Mouse (Mus musculus): Measurements from ENCODE around the gene Cir1. TPM values are rescaled to one million over a fixed set of nuclear protein-coding genes. Genes with fewer than 3 reads are reported as not detected.

Cir1 gene
- polyA plus RNA-seq, 1 experiment from 2014 or later = 14.7 TPM

DNA sequence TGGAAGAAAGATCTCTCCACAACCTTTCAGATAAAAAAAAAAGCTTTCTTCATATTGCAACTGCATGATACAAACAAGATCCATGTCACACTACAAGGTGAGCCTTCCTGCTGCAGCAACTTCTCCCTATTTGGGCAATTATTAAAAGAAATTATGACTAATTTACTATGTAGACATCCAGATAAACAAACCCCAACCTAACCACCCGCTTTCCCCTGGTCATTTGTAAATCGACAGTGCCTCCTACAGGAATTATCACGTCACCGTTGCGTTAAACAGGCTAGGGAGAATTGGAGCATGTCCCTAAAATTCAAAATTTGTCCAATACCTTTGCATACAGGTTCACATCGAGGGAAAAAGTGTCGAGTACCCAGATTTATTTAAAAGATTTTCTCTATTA is 30.8 kb downstream of the Cir1 start:
- no peaks in the 10 kb centered on the region for H3K9me3 ChIP-seq (ENCODE audit: control insufficient read depth, low read length)
- no peak overlapping the region for H3K4me2 ChIP-seq (ENCODE audit: low read depth, low read length)
- peaks cover 40% of the 10 kb centered on the region for H3K27me3 ChIP-seq (replicated peaks; ENCODE audit: control insufficient read depth, insufficient read depth, low read length)
- no peaks in the 10 kb centered on the region for H3K36me3 ChIP-seq (ENCODE audit: control insufficient read depth, insufficient read depth, low read length)
- H3K27ac ChIP-seq (ENCODE audit: low read length) = no peak overlapping the region
- H3K9ac ChIP-seq (ENCODE audit: low read depth, low read length) = no peak overlapping the region
- H3K4me1 ChIP-seq (ENCODE audit: control insufficient read depth, insufficient read depth, low read length) = peaks cover 21% of the 10 kb centered on the region
- no peak overlapping the region for H3K4me3 ChIP-seq (ENCODE audit: low read length)
- no peak for ATAC-seq
- 18% methylated on average over 7 of the region's 7 CpGs for WGBS

DNA sequence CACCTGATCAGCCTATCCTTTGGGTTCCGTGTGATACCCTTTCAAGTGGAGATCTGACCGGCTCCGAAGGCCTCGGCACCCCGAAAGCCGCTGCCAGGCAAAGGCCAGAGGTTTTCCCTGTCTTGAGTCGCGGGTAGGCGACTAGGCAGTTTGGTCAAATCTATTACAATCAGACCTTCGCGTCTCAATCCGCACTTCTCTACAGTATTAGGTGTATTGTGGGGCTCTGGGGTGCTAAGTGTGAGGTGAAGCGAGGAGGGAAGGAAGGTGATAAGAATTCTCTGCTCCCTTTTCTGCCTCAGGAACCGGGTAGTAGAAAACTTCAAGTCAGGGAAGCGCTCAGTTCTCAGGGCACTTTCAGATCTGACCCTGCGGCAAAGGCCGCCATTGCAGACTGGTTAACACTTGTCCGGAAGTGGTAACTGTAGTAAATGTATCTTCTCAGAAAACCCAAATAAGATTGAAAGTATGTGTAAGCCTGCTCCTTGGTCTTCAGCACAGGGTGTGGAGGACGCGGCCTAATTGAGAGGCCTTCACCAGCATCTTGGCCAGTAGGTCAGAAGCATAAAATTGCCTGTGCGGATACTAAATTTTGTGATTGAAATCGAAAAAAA is 31.3 kb downstream of the Cir1 start:
- no peak overlapping the region for H3K4me3 ChIP-seq (ENCODE audit: low read length)
- peaks cover 44% of the 10 kb centered on the region for H3K27me3 ChIP-seq (replicated peaks; ENCODE audit: control insufficient read depth, insufficient read depth, low read length)
- peak overlapping the region; percentile 19 for H3K4me2 ChIP-seq (ENCODE audit: low read depth, low read length)
- no peaks in the 10 kb centered on the region for H3K9me3 ChIP-seq (ENCODE audit: control insufficient read depth, low read length)
- no peaks in the 10 kb centered on the region for H3K36me3 ChIP-seq (ENCODE audit: control insufficient read depth, insufficient read depth, low read length)
- H3K27ac ChIP-seq (ENCODE audit: low read length) = no peak overlapping the region
- no peak for ATAC-seq
- H3K4me1 ChIP-seq (ENCODE audit: control insufficient read depth, insufficient read depth, low read length) = peaks cover 21% of the 10 kb centered on the region
- no peak overlapping the region for H3K9ac ChIP-seq (ENCODE audit: low read depth, low read length)
- WGBS = 24% methylated on average over 22 of the region's 22 CpGs

DNA sequence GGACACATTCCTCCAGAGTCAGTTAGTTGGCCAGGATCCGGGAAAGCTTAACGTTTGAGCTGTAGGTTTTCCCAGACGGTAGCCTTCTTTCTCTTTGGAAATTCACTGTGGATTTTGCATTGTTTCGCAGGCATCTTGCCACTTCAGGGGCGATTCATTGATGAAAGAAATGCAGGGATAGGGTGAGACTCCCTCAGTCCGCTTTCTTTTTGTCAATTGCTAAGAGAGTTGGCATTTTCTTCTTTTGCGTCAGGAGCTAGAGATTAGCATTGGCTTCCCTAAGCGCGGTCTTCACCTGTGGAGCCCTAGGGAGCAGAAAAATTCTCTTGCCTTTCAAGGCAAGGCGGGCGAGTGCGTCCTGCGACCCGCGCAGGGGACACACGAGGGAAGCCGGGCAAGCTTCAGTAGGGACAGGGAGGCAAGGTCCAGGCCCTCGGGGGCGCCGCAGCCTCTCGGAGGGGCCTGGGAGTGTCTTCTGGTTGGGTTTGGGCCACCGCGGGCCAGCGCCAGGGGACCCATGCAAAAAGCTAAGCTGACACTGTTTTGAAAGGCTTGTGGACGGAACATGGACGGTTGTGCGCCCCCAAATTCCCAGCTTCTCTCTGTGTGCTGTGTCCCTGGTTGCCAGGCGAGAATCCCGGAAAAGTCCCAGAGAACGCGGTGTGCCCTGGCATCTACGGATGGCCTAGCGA is 32.0 kb downstream of the Cir1 start:
- no peak overlapping the region for H3K4me3 ChIP-seq (ENCODE audit: low read length)
- WGBS = 6% methylated on average over 33 of the region's 33 CpGs

DNA sequence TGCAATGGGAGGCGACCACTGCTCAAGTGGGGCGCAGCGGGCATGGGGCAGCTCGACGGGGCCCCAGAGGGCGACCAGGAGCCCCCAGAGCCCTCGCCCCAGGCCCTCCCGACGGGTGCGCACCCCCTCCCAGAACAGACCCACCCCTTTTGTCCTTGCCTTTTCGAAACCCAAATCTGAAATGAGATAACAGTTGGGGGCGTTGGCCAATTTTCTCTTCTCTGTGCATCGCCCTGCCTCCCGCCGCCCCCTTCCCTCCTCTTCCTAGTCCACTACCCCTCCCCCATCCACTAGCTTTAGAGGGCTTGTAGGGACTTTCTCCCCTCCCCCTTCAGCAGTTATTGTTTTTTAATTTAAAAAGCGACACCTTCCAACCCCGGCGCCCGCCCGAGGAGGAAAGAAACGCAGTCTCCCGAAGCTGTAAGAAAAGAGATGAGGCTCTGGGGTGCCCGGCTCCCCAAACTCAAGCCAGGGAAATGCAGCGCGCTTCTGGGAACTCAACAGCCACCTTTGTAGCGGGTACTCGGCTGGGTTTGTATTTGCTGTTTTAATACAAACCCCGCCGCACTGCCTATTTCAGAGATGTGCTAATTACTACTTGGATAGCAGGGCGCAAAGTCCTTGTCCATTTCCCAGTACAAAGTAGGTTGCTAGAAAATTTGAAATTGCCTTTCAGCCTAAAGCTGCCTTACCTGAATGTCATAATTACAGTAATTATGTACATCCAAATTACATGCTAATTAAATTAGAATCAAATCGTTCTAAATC is 33.0 kb downstream of the Cir1 start:
- H3K27me3 ChIP-seq (replicated peaks; ENCODE audit: control insufficient read depth, insufficient read depth, low read length) = peaks cover 48% of the 10 kb centered on the region
- H3K27ac ChIP-seq (ENCODE audit: low read length) = no peak overlapping the region
- H3K4me3 ChIP-seq (ENCODE audit: low read length) = peak overlapping the region; percentile 22
- H3K36me3 ChIP-seq (ENCODE audit: control insufficient read depth, insufficient read depth, low read length) = no peaks in the 10 kb centered on the region
- peaks cover 23% of the 10 kb centered on the region for H3K4me1 ChIP-seq (ENCODE audit: control insufficient read depth, insufficient read depth, low read length)
- 0 out of 2 replicates have a peak overlapping the region, but pooled peaks have one; percentile 32 for H3K4me2 ChIP-seq (ENCODE audit: low read depth, low read length)
- no peak for ATAC-seq
- 1% methylated on average over 30 of the region's 31 CpGs for WGBS
- H3K9me3 ChIP-seq (ENCODE audit: control insufficient read depth, low read length) = no peaks in the 10 kb centered on the region
- H3K9ac ChIP-seq (ENCODE audit: low read depth, low read length) = no peak overlapping the region

More for the DNA sequence above, 32.0 kb downstream of the Cir1 start:
- ATAC-seq = no peak
- no peaks in the 10 kb centered on the region for H3K9me3 ChIP-seq (ENCODE audit: control insufficient read depth, low read length)
- H3K4me2 ChIP-seq (ENCODE audit: low read depth, low read length) = peak overlapping the region; percentile 19; the same call in 1 of the 2 replicates
- no peaks in the 10 kb centered on the region for H3K36me3 ChIP-seq (ENCODE audit: control insufficient read depth, insufficient read depth, low read length)
- no peak overlapping the region for H3K27ac ChIP-seq (ENCODE audit: low read length)
- no peak overlapping the region for H3K9ac ChIP-seq (ENCODE audit: low read depth, low read length)
- H3K4me1 ChIP-seq (ENCODE audit: control insufficient read depth, insufficient read depth, low read length) = peaks cover 21% of the 10 kb centered on the region
- H3K27me3 ChIP-seq (replicated peaks; ENCODE audit: control insufficient read depth, insufficient read depth, low read length) = peaks cover 45% of the 10 kb centered on the region

DNA sequence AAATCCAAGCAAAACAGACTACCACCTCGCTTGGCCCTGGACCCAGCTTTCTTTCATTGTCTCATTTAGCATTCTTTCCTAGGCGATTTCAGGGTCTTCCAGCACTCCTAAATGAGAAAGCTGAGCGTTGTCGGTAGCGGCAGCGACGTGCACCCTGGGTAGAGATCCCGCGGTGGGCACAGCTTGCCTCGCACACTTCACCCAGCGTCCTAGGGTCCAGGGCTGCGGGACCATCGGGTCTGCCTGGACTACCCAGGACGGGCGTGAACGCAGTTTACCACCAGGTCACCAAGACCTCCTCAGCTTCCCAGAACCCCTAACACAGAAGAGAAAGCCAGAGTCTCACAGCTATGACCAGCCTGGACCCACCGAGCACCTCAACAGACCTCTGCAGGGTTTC is 33.6 kb downstream of the Cir1 start:
- Histone ChIP-seq H3K27me3 (replicated peaks; ENCODE audit: control insufficient read depth, insufficient read depth, low read length) (peaks cover 54% of the 10 kb centered on the region), H3K4me3 (ENCODE audit: low read length) (peak overlapping the region; percentile 22)

DNA sequence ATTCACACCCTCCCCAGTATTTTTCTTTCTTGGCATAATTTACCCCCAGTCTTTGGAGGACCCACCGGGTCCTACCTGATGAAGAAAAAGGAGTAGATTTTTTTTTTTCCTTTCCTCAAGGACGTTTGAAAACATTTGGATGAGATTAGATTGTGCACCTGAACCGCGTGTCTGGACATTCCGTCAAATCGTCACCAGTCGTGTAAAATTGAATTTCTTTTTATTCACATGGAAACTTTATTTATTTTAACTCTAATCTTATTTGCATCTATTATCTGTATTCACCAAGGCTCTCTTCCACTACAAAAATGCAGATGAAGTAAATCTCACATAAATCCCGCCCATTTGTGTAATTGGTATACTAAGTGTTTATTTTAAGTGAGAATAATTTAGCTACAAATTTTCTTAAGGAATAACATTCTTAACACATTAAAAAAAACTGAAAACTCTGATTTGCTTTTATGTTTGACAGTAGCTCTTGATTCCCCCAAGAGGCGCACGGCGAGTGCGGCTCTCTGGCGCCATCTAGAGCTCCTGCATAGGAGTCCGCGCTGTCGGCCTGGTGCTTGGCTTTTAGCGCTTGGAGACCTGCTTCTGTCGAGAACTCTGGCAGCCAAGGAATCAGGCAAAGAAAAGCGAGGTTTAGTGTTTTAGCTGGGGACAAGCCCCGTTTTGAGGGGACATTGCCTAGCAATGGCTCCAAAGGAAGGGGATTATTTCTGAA is 34.2 kb downstream of the Cir1 start:
- WGBS = 2% methylated on average over 20 of the region's 20 CpGs
- peaks cover 60% of the 10 kb centered on the region for H3K27me3 ChIP-seq (replicated peaks; ENCODE audit: control insufficient read depth, insufficient read depth, low read length)

More for the DNA sequence above, 33.6 kb downstream of the Cir1 start:
- H3K4me1 ChIP-seq (ENCODE audit: control insufficient read depth, insufficient read depth, low read length) = peaks cover 27% of the 10 kb centered on the region
- WGBS = 3% methylated on average over 17 of the region's 17 CpGs
- H3K36me3 ChIP-seq (ENCODE audit: control insufficient read depth, insufficient read depth, low read length) = no peaks in the 10 kb centered on the region
- peak overlapping the region; percentile 32; the same call in 1 of the 2 replicates for H3K4me2 ChIP-seq (ENCODE audit: low read depth, low read length)
- H3K27ac ChIP-seq (ENCODE audit: low read length) = no peak overlapping the region
- ATAC-seq = peak; percentile 42; the same call in 1 of the 2 replicates
- no peaks in the 10 kb centered on the region for H3K9me3 ChIP-seq (ENCODE audit: control insufficient read depth, low read length)
- no peak overlapping the region for H3K9ac ChIP-seq (ENCODE audit: low read depth, low read length)

DNA sequence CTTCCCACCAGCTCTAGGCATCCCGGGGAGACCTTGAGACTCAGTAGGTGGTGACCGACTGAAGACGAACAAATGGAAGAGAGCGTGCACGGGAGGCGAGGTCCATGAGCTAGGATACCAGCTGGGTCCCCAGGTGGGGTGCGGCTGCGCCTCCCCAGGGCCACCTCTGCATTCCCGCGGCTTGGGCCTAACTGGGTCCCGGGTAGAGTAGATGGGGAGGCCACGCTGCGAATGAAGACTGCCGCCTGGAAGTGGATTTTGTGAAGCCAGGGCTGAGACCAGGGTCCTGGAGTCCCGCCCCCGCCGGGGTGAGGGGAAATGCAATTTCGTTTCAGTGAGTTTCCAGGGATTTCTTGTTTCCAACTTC is 34.8 kb downstream of the Cir1 start:
- no peak overlapping the region for H3K4me2 ChIP-seq (ENCODE audit: low read depth, low read length)
- no peaks in the 10 kb centered on the region for H3K9me3 ChIP-seq (ENCODE audit: control insufficient read depth, low read length)
- no peaks in the 10 kb centered on the region for H3K36me3 ChIP-seq (ENCODE audit: control insufficient read depth, insufficient read depth, low read length)
- WGBS = 2% methylated on average over 18 of the region's 18 CpGs
- no peak overlapping the region for H3K4me3 ChIP-seq (ENCODE audit: low read length)
- no peak overlapping the region for H3K27ac ChIP-seq (ENCODE audit: low read length)
- peaks cover 38% of the 10 kb centered on the region for H3K4me1 ChIP-seq (ENCODE audit: control insufficient read depth, insufficient read depth, low read length)
- ATAC-seq = no peak
- H3K9ac ChIP-seq (ENCODE audit: low read depth, low read length) = no peak overlapping the region
- peaks cover 63% of the 10 kb centered on the region for H3K27me3 ChIP-seq (replicated peaks; ENCODE audit: control insufficient read depth, insufficient read depth, low read length)

More for the DNA sequence above, 34.2 kb downstream of the Cir1 start:
- H3K4me1 ChIP-seq (ENCODE audit: control insufficient read depth, insufficient read depth, low read length) = peaks cover 32% of the 10 kb centered on the region
- peak; percentile 73 for ATAC-seq
- no peak overlapping the region for H3K27ac ChIP-seq (ENCODE audit: low read length)
- H3K9me3 ChIP-seq (ENCODE audit: control insufficient read depth, low read length) = no peaks in the 10 kb centered on the region
- H3K4me2 ChIP-seq (ENCODE audit: low read depth, low read length) = peak overlapping the region; percentile 32; the same call in 1 of the 2 replicates
- H3K9ac ChIP-seq (ENCODE audit: low read depth, low read length) = no peak overlapping the region
- H3K4me3 ChIP-seq (ENCODE audit: low read length) = peak overlapping the region; percentile 22; the same call in 1 of the 2 replicates
- no peaks in the 10 kb centered on the region for H3K36me3 ChIP-seq (ENCODE audit: control insufficient read depth, insufficient read depth, low read length)

DNA sequence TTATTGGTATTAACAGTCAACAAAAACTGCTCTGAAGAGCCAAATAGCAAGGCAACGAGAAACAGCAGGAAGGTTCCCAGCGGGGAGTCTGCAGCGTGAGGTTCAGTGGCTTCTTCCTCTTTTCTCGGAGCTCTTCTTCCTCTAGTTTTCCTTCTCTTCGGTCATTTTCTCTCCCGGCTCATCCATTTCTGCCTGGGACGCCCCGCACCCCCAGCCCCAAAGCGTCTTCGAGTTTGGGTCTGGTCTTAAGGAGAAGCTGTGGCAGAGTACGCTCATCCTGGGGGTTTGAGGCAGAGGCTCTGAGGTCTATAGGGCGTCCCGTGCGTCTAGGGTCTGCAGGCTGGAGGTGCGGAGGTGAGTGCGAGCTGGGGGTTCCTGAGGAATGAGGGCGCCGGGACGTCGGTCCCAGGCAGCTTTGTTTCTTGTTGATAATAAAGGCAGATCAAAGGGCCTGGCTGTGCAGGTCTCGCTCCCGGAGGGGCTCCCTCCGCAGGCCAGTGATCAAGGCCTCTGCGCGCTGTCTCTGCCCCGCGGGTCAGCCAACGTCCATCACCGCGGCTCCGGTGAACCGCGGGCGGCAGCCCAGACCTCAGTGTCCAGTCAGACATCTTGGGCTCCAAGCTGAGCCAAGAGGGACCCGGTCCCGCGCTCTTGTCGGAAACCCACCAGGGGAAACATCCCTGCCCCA is 35.3 kb downstream of the Cir1 start:
- no peaks in the 10 kb centered on the region for H3K9me3 ChIP-seq (ENCODE audit: control insufficient read depth, low read length)
- WGBS = 3% methylated on average over 38 of the region's 38 CpGs
- no peaks in the 10 kb centered on the region for H3K36me3 ChIP-seq (ENCODE audit: control insufficient read depth, insufficient read depth, low read length)
- no peak overlapping the region for H3K4me2 ChIP-seq (ENCODE audit: low read depth, low read length)
- no peak overlapping the region for H3K4me3 ChIP-seq (ENCODE audit: low read length)
- H3K9ac ChIP-seq (ENCODE audit: low read depth, low read length) = no peak overlapping the region
- peaks cover 67% of the 10 kb centered on the region for H3K27me3 ChIP-seq (replicated peaks; ENCODE audit: control insufficient read depth, insufficient read depth, low read length)
- no peak for ATAC-seq
- H3K4me1 ChIP-seq (ENCODE audit: control insufficient read depth, insufficient read depth, low read length) = peaks cover 43% of the 10 kb centered on the region
- no peak overlapping the region for H3K27ac ChIP-seq (ENCODE audit: low read length)
